Comparison of ENCODE assay signal across 14 mouse cellular contexts in the genomic region with DNA sequence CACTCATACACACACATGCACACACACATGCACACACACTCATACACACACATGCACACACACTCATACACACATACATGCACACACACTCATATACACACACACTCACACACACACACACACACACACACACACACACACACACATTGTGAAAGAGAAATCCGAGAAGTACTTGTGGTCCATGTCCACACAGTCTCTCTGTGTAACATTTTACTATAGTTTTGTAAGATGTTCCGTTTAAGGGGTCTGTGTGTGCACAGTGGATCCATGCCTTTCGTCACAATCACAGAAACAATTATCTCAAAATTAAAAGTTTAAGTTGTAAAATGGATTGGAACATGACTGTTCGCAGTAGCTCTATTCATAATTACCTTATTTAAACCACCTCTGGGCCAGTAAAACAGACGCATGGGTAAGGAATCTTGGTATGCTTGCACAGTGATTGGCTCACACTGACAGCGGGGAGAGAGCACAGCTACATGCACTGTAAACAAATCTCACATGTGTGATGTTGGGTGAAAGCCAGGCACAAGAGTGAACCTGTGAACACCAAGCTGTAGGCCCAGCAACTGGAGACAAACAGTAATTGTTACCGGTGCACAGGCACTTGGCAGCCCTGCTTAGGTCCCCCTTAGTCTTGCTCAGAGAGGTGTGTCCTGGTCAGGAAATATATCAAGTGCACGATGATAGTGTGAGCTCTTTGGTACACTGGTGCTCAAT.
"Had no signal": no experiment of that assay in that cellular context is flagged by ENCODE, and none has a peak within 500 bp of the region (broad histone marks: within the 10 kb centered on the region; RNA-seq: fewer than 3 reads in every experiment).

No protein-coding gene starts in this region.

- H3K4me3 ChIP-seq: intestine, embryonic 15.5 days; layer of hippocampus, adult 2 months; left cerebral cortex, adult 2 months; limb, embryonic 10.5 days; liver, embryonic 15.5 days; megakaryocyte, embryonic 14.5 days; midbrain, embryonic 15.5 days; neural tube, embryonic 12.5 days had no signal

- H3K4me2 ChIP-seq: intestine, embryonic 15.5 days; liver, embryonic 15.5 days; midbrain, embryonic 11.5 days; midbrain, embryonic 15.5 days; neural tube, embryonic 12.5 days had no signal

- H3K27ac ChIP-seq: intestine, embryonic 15.5 days; layer of hippocampus, adult 2 months; left cerebral cortex, adult 2 months; limb, embryonic 10.5 days; liver, embryonic 15.5 days; midbrain, embryonic 15.5 days; neural tube, embryonic 12.5 days had no signal

- ATAC-seq: intestine, embryonic 15.5 days; midbrain, embryonic 15.5 days had no signal

- H3K4me1 ChIP-seq: intestine, embryonic 15.5 days; liver, embryonic 15.5 days; megakaryocyte, embryonic 14.5 days; midbrain, embryonic 15.5 days had no signal

- H3K9ac ChIP-seq: intestine, embryonic 15.5 days; liver, embryonic 15.5 days; midbrain, embryonic 15.5 days; neural tube, embryonic 12.5 days had no signal

- H3K9me3 ChIP-seq: intestine, embryonic 15.5 days; limb, embryonic 10.5 days; liver, embryonic 15.5 days; midbrain, embryonic 15.5 days; neural tube, embryonic 12.5 days had no signal

- H3K27me3 ChIP-seq: intestine, embryonic 15.5 days; liver, embryonic 15.5 days; midbrain, embryonic 15.5 days had no signal

- DNase-seq: kidney, adult 18-20 months; kidney, postnatal 10 days; kidney, postnatal 4 days; right cerebral cortex, postnatal 14 days; thymus, postnatal 4 days had no signal

- H3K36me3 ChIP-seq: intestine, embryonic 15.5 days; limb, embryonic 10.5 days; liver, embryonic 15.5 days; midbrain, embryonic 15.5 days; neural tube, embryonic 12.5 days had no signal
